Mouse (Mus musculus) kidney, postnatal 0 days (tissue): ENCODE data around the gene Lsm14a. TPM values are rescaled to one million over a fixed set of nuclear protein-coding genes. Genes with fewer than 3 reads are reported as not detected.

ENCODE experiments used
- ATAC-seq: fragments of 200-750 bp; cut with Nextera tagmentation; replicated peaks from 2 replicates; pipeline ENCODE4 v1.8.0; 2017; ENCODE audit warnings: low read depth, moderate number of reproducible peaks, moderate TSS enrichment, moderate library complexity; ENCODE audit not compliant: low FRiP score
- DNase-seq: peaks from one replicate; pipeline ENCODE4 v3.0.0-alpha.2; 2016; ENCODE audit warnings: low spot score
- H3K27ac ChIP-seq: fragments of 300-500 bp; sonication (generic); 2 replicates; pipeline ENCODE4 v1.5.1; 2014; ENCODE audit warnings: mild to moderate bottlenecking
- H3K27me3 ChIP-seq: fragments of 300-500 bp; sonication (generic); 2 replicates; pipeline ENCODE4 v1.6.1; 2014; ENCODE audit warnings: low read length, mixed read lengths; ENCODE audit not compliant: insufficient read depth
- H3K36me3 ChIP-seq: fragments of 300-500 bp; sonication (generic); 2 replicates; pipeline ENCODE4 v1.6.1; 2014; ENCODE audit warnings: low read length, mixed read lengths; ENCODE audit not compliant: insufficient read depth
- H3K4me1 ChIP-seq: fragments of 300-500 bp; sonication (generic); replicated peaks from 2 replicates; pipeline ENCODE4 v1.6.1; 2014; ENCODE audit warnings: antibody characterized with exemption, low read length, mixed read lengths; ENCODE audit not compliant: insufficient read depth
- H3K4me2 ChIP-seq: fragments of 300-500 bp; sonication (generic); 2 replicates; pipeline ENCODE4 v1.6.1; 2014; ENCODE audit warnings: mild to moderate bottlenecking, low read length, moderate library complexity, mixed read lengths
- H3K4me3 ChIP-seq: fragments of 300-500 bp; sonication (generic); replicated peaks from 2 replicates; pipeline ENCODE4 v1.5.1; 2014; ENCODE audit warnings: low read depth, low read length
- H3K9ac ChIP-seq: fragments of 300-500 bp; sonication (generic); 2 replicates; pipeline ENCODE4 v1.6.1; 2014; ENCODE audit warnings: low read depth, low read length
- H3K9me3 ChIP-seq: fragments of 300-500 bp; sonication (generic); replicated peaks from 2 replicates; pipeline ENCODE4 v1.6.1; 2016; ENCODE audit warnings: low read length, inconsistent platforms, mixed read lengths
- CTCF ChIP-seq: IDR thresholded peaks from 2 replicates; pipeline ENCODE4 v1.5.1; 2016; ENCODE audit warnings: antibody characterized with exemption, low read depth, mild to moderate bottlenecking, moderate library complexity
- WGBS: fragments of 180-500 bp; shearing (Covaris S2); extraction: QIAGEN DNeasy Blood & Tissue Kit; methylation state at CpG from one replicate; pipeline ENCODE4 v1.1.7; 2014; 5-methylcytosine and 5-hydroxymethylcytosine counted together
- polyA plus RNA-seq: library from polyadenylated mRNA; unstranded; fragments of >200 nt; fragmentation: Nextera tagmentation; extraction: Ambion mirVana; gene quantifications from 2 replicates; pipeline ENCODE4 v1.2.1, GENCODE M21; 2015

Gene Lsm14a
- polyA plus RNA-seq, 1 experiment from 2014 or later, result 82.0 TPM

DNA sequence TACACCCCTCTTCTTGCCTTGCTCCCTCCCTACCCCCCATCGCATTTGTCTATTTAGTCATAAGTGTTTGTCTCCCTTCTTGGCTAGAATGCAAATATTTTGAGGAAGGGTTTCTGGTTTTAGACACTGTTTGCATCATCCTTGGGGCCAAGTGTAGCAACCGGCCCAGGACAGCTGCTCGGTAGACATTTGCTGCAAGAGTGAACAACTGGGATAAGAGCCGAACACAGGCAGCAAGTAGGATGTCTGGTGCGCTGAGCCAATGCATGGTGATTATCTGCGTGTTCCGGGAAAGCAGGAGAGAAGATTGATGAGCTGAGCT, 2.3 kb downstream of the Lsm14a start:
- WGBS, result 39% methylated on average over 7 of the region's 7 CpGs
- DNase-seq, result no peak

DNA sequence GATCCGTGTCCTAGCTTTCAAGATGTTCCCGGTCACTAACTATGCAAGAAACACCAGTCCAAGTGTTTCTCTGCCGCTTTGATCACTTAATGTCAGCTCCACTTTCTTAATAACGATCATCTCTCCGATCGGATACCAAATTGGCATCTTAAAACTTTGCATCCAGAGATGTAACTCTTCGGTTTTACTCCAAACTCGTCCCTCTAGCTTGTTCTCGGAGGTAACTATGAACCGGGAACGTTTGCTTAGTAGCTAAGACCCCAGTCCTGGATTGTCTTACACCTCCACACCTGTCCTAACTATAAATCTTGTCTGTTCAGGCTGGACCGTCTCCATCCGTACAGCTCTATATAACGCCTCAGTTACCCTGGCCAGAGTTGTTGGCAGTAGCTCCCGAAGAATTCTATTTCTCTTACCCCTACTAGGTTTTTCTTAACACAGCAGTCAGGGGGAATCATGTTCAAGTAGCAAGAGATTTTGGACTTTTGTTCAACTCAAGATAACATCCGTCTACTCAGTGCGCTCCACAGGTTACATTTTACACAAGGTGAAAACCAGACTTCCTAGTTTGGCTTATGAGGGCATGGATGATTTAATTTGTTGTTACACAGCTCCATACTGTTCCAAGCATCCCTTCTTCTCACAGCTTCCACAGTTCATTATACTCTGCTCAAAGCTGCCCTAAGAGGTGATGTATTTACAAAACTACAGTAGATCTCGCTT, 2.8 kb downstream of the Lsm14a start:
- peak; percentile 59 for DNase-seq

More for the DNA sequence above, 2.3 kb downstream of the Lsm14a start:
- Histone ChIP-seq H3K4me2 (peak overlapping the region; percentile 85), H3K36me3 (no peaks in the 10 kb centered on the region), H3K27ac (peak overlapping the region; percentile 98), H3K4me1 (0 out of 2 replicates have a peak, but pooled peaks cover 12% of the 10 kb centered on the region), H3K9ac (peak overlapping the region; percentile 98; the same call in 1 of the 2 replicates), H3K27me3 (no peaks in the 10 kb centered on the region), H3K9me3 (no peaks in the 10 kb centered on the region), H3K4me3 (peak overlapping the region; percentile 98)
- TF ChIP-seq CTCF, result no peak
- no peak for ATAC-seq

DNA sequence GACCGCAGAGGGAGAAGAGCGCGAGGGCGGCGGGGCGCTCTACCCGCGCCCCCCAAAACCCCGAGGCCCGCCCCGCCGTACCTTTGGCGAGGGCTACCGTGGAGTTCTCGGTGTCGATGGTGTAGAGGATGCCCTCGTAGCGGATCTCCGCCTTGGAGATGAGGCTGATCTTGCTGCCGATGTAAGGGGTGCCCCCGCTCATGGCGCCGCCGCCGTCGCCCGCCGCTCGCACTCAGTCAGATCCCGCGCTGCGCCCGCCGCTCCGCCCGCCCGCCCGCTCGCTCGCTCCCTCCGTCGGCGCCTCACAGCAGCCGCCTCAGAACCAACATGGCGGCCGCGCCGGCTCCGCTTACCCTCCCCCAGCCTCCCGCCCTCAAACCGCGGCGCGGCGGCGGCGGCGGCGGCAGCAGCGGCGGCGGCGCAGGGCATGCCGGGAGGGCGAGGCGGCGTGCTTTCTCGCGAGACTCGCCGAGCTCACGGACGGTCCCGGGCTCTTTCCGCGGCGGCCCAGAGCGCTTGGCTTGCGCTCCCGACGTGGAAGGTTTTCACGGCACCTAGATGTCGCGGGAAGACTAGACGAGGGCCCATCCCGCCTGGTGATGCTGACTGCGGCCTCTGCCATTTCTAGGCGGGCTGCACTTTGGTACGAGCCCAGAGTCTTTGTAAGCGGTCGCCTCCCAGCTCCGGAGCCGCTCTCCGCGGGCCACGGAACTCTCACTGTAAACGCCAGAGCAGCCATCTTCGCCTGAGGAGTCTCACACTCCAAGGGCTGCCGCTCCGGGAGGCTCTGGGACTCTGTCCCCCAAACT, 3.6 kb downstream of the Lsm14a start:
- no peak for TF ChIP-seq CTCF
- under 1% methylated on average over 83 of the region's 100 CpGs for WGBS
- Histone ChIP-seq H3K4me1 (peaks cover 12% of the 10 kb centered on the region; the same call in 1 of the 2 replicates), H3K4me2 (peak overlapping the region; percentile 85), H3K4me3 (peak overlapping the region; percentile 98), H3K27ac (peak overlapping the region; percentile 98), H3K36me3 (no peaks in the 10 kb centered on the region), H3K9ac (peak overlapping the region; percentile 98), H3K9me3 (no peaks in the 10 kb centered on the region), H3K27me3 (no peaks in the 10 kb centered on the region)
- DNase-seq (peak; percentile 96), ATAC-seq (peak; percentile 95)

More for the DNA sequence above, 2.8 kb downstream of the Lsm14a start:
- H3K9ac ChIP-seq, result peak overlapping the region; percentile 98
- no peak for ATAC-seq
- peak overlapping the region; percentile 85 for H3K4me2 ChIP-seq
- peak overlapping the region; percentile 98 for H3K27ac ChIP-seq
- 0 out of 2 replicates have a peak, but pooled peaks cover 12% of the 10 kb centered on the region for H3K4me1 ChIP-seq
- WGBS, result 5% methylated on average over 18 of the region's 18 CpGs
- no peaks in the 10 kb centered on the region for H3K36me3 ChIP-seq
- no peak for TF ChIP-seq CTCF
- peak overlapping the region; percentile 98 for H3K4me3 ChIP-seq
- H3K9me3 ChIP-seq, result no peaks in the 10 kb centered on the region
- no peaks in the 10 kb centered on the region for H3K27me3 ChIP-seq

DNA sequence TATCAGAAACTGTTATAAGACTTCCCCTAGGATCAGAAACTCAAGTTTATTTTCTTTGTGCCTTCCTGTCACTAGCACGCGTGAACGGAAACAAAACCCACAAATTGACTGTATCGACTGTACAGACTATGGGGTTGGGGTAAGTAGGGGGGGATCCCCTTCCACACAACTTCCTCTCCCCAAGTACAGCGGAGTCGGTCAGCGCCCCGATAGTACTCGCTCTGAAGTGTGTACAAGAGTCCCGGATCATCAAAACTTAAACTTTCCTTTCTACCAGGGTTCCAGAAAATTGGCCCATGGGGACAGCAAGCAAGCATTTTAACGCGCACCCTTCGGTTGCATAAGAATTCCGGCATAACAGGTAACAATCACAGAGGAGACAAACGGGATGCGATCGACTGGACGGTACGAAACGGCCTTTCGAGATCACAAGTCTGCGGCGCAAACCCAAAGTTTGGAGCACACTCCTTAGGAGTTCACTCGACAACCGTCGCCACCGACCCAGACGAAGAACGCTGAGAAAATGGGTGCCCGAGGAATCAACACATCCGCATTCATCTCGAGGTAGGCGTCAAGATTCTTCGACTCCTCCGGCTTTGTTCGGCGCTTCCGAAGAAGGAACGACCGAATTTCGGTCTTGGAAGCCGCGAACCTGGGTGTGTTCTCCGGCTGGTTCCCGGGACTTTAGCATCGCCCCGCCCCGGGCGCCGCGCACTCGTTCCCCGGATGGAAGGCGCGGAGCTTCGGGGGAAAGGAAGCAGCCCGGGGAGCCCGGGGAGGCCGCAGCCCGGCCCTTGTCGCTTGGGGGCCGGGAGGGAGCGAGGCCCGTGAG, 4.5 kb downstream of the Lsm14a start:
- peak overlapping the region; percentile 98 for H3K27ac ChIP-seq
- no peak for TF ChIP-seq CTCF
- no peaks in the 10 kb centered on the region for H3K9me3 ChIP-seq
- peak; percentile 74 for DNase-seq
- ATAC-seq, result peak; percentile 52; the same call in 1 of the 2 replicates
- H3K36me3 ChIP-seq, result no peaks in the 10 kb centered on the region
- under 1% methylated on average over 64 of the region's 64 CpGs for WGBS
- peaks cover 12% of the 10 kb centered on the region; the same call in 1 of the 2 replicates for H3K4me1 ChIP-seq
- peak overlapping the region; percentile 98 for H3K4me3 ChIP-seq
- H3K4me2 ChIP-seq, result peak overlapping the region; percentile 85
- peak overlapping the region; percentile 98 for H3K9ac ChIP-seq
- no peaks in the 10 kb centered on the region for H3K27me3 ChIP-seq

DNA sequence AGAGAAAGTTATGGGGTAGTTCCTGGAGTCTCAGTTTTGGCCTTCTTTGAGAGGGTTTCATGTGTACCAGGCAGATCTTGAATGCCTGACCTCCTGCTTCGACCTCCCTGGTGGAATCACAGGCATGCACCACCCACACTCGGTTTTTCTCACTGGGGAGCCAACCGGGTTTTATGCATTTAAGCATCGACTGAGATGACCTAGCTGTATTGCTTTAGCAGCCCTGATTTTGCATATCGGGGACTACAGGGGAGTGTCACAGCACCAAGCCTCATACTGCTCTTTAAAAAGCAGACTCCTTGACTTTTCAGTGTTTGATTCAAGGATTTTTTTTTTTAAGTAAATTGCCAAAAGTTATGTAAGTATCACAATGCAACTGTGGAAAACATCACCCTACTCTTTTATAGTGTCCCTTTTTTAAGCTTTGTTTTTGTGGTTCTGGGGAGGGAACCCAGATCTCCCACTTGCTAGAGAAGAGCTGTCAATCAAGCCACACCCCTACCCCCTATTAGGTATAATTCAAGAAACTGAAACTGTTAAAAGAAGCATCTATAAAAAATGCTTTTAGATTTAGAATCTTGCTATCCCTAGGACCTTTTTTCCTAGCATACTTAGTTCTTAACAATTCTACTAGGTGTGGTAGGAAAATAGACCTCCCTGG, 5.2 kb downstream of the Lsm14a start:
- ATAC-seq (no peak), DNase-seq (peak; percentile 14)
- Histone ChIP-seq H3K9me3 (no peaks in the 10 kb centered on the region), H3K4me2 (peak overlapping the region; percentile 85), H3K9ac (peak overlapping the region; percentile 98), H3K27ac (peak overlapping the region; percentile 98; the same call in 1 of the 2 replicates), H3K4me1 (peaks cover 14% of the 10 kb centered on the region; the same call in 1 of the 2 replicates), H3K4me3 (peak overlapping the region; percentile 98), H3K27me3 (no peaks in the 10 kb centered on the region), H3K36me3 (no peaks in the 10 kb centered on the region)
- 1% methylated on average over 5 of the region's 5 CpGs for WGBS
- no peak for TF ChIP-seq CTCF
